Mouse (Mus musculus): Measurements from ENCODE around the gene Wdr24.
"Not testable (repeated sequence)": the region's sequence is repeated elsewhere in the genome, so short reads cannot be mapped to it uniquely, and the experiment has no call there.

Gene Wdr24

DNA sequence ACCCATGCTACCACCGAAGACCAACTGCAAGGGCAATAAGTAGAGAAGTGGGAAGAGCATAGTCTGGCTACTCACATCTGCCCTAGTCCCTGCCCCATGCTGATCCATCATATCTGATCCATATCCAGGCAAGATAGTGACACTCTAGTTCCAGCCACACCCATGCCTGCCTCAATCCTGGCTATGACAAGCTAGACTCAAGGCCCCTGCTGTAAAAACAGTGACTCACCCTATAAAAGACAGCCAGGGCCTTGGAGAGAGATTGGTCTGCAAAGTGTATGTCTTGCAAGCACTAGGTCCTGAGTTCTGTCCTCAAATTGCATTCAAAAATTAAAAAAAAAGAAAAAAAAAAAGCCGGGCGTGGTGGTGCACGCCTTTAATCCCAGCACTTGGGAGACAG is 16.9 kb upstream of the Wdr24 start:
- peak; percentile 69 to 86 for DNase-seq (ENCODE audit: inconsistent age in 2 of 2, low spot score in 1 of 2)

DNA sequence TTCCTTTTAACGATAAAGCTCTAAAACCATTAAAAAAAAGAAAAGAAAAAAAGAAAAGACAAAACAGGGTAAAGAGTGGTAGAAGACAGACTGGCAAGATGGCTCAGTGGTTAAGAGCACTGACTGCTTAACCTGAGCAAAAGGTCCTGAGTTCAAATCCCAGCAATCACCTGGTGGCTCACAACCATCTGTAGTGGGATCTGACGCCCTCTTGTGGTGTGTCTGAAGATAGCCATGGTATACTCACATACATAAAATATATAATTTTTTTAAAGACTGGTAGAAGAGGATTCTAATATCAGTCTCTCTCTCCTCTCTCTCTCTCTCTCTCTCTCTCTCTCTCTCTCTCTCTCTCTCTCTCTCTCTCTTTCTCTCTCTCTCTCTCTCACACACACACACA is 16.0 kb upstream of the Wdr24 start:
- DNase-seq (ENCODE audit: inconsistent age in 2 of 2, low spot score in 1 of 2) = not testable (repeated sequence)

DNA sequence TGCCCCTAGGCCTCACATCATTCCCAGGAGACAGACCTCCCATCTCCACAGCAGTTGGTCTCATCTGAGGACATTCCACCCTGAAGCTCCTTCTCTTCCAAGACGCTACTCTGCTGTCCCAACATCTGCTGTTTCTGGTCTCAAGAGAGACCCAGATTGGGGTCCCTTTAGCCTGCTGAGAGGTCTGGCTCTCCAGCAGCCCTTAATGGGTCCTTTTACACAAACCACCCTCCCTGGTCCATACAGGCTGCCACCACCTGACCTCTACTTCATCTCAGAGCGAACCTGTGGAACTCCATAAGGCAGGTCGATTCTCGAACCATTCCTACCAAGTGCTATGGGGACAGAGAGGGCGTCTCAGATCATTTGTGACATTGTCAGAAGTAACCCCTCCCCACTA is 15.4 kb upstream of the Wdr24 start:
- DNase-seq (ENCODE audit: inconsistent age in 2 of 2, low spot score in 1 of 2) = no peak

DNA sequence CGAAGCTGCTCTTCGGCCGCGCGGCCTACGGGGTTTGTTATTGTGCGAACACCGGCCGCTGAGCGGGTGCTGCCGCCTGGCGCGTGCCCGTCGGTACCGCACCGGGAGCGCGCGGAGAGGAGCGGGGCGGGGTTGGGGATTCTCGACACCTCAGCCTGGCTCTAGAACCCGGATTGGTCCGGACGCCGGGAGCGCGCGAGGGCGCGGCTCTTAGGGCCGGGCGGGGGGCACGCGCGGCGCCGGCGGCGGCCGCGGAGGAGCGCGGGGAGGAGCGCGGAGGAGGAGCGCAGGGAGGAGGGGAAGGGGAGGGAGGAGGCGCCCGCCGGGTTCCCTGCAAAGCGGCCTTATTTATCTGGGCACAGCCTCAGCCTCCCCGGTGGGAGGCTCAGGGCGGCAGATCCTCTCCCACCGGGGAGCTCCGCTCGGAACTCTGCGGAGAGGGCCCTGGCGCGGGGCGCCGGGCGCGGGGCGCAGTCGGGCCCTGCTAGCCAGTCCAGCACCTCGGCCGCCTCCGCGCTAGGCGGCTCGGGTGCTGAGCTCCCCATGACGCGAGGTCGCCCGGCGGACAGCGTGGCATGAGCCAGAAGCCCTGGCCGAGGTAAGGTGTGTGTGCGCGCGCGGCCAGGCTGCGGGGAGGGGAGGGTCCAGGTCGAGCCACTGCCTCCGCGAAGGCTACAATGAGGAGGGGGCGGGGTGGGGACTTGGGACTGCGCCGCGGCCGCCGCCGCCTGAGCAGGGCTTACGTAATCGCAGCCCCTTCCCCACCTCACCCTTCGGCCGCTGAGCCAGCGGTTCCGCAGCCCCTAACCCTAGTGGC is 14.4 kb upstream of the Wdr24 start, which contains the start of gene Fbxl16:
TSS of gene Fbxl16 (plus strand) at position 297 of the 817 bp plus-strand sequence.
- DNase-seq (ENCODE audit: inconsistent age in 2 of 2, low spot score in 1 of 2) = peak; percentile 93 to 95

DNA sequence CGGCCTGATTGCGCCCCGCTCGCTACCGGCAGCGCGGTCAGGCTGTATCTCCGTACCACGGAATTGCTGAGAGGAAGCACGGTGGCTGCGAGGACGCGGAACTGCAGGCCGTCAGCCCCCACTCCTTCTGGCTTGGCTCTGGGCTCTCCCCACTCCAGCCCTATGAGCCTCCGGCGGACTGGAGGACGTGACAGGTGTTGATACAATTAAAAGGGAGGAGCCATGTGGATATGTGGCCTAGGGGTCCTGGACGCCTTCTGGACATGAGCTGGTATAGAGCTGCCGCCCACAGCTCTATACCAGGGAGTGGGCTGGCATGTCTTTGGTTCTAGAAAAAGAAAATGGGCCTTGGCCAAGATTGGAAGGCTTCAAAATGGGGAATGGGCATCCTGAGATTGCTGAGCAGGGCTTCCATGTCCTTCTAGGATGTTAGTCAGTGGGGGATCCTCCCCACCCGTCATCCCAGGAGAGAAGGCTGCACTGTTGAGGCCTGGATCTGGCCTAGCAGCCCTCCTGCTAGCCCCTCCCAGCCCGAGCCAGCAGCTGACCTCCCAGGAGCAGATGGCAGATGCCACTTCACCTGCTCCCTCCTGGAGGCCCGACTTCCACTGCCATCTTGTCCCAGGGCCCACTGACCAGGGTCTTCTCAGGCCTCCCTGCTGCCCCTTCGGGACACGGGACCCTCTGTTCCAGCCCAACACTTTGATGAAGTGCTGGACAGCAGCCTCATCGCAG is 13.7 kb upstream of the Wdr24 start:
- peak; percentile 44 to 64 for DNase-seq (ENCODE audit: inconsistent age in 2 of 2, low spot score in 1 of 2)

DNA sequence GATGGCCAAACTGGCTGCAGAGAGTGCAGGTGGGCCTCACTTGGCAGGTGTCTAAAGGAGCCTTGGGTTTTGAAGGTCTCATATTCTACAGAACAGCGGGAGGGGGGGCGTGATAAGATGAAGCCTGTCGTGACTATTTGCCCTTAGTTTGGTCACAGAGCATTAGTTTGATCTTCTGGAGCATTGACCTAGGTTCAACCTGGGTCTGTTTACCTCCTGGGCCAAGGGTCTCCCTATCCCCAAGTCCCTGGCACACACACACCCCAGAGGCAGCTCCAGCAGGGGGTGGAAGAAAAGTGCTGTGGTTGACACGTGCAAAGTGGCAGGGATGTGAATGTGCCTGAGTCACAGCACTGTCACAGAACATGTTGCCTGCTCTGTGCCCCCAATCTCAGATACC is 12.5 kb upstream of the Wdr24 start:
- no peak for DNase-seq (ENCODE audit: inconsistent age in 2 of 2, low spot score in 1 of 2)

DNA sequence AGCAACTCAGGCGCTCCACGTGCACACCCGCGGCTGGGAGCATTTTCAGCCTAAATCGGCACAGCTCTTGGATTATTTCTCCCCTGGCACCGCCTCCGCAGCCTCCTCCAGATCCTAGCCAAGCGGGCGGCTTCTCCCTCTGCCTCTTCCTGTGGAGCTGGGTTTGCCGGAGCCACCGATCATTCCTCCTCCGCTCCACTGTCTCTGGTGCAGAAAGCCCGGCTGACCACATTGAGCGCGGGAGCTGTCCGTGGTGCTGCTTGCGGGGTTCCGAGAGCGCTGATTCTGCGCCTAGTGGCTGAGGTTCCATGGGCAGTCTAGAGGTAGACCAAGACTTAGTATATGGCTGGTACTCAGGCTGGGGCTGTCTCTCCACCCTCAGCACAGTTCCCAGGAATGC is 10.0 kb upstream of the Wdr24 start:
- DNase-seq (ENCODE audit: inconsistent age in 2 of 2, low spot score in 1 of 2) = peak; percentile 84 to 94

DNA sequence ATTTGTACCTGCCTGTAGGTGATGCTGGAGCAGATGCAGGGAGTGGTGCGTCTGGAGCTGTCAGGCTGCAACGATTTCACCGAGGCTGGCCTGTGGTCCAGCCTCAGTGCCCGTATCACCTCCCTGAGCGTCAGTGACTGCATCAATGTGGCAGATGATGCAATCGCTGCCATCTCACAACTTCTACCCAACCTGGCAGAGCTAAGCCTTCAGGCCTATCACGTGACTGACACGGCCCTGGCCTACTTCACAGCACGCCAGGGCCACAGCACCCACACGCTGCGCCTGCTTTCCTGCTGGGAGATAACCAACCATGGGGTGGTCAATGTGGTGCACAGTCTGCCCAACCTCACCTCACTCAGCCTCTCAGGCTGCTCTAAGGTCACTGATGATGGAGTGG is 5.8 kb upstream of the Wdr24 start:
- peak; percentile 53 to 85 for DNase-seq (ENCODE audit: inconsistent age in 2 of 2, low spot score in 1 of 2)

DNA sequence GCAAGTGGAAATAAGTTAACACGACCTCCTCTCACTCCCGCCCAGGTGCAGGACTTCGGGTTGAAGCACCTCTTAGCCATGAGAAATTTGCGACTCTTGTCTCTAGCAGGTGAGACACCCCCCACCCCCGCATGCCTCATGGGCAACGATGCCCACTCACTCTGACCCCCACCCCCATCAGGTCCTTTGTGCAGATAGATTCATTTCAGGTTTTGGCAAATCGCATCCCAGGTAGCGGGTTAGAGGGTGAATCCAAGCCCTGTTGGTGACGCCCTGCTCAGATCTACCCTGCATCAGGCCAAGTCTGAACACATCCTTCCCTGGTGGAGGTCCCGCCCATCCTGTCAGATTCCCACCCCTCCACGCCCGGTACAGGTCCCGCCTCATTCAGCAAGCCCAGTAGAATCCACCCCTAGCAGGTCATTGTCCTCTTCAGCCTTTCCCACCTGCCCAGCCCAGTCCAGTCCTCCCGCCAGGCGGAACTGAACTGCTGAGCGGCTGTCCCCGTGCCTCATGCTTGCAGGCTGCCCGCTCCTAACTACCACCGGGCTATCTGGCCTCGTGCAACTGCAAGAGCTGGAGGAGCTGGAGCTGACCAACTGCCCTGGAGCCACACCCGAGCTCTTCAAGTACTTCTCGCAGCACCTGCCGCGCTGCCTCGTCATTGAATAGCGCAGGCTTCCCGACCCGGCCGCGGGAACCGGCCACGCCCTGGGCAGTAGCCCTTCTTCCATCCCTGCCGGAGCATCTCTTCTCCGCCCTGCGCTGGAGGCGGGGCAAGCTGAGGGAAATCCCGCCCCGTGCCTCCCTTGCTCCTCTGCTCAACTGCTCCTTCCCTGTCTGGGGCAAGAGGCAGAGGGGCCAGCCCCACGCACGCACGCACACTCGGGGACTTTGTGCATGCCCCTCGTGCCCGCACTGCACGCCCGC is 4.3 kb upstream of the Wdr24 start:
- no peak for DNase-seq (ENCODE audit: inconsistent age in 2 of 2, low spot score in 1 of 2)

DNA sequence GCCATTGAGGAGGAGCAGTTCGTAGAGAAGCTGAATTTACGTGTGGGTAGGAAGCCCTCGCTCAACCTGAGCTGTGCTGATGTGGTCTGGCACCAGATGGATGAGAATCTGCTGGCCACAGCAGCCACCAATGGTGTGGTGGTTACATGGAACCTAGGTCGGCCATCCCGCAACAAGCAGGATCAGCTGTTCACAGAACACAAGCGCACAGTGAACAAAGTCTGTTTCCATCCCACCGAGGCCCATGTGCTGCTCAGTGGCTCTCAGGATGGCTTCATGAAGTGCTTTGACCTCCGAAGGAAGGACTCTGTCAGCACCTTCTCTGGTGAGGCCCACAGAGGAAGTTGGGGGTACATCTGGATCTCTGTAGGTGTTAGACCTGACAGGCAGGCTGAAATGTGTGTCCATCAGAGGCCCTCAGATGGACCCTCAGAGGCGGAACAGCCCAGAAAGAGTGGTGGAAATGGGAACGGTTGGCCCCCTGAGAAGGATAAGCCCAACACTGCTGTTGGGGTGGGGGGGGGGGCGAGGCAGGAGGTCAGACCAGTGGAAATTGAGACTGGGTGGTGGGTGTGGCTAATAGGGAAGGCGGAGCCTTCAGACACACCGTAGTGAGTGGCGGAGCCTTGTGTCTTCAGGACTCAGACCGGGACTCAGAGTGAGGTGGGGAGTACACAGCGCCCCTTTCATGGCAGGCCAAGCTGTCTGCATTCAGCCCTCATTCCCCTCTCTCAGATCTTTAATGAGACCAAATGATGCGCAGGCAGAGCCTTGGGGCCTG is 1.1 kb downstream of the Wdr24 start:
- no peak for DNase-seq (ENCODE audit: inconsistent age in 2 of 2, low spot score in 1 of 2)

DNA sequence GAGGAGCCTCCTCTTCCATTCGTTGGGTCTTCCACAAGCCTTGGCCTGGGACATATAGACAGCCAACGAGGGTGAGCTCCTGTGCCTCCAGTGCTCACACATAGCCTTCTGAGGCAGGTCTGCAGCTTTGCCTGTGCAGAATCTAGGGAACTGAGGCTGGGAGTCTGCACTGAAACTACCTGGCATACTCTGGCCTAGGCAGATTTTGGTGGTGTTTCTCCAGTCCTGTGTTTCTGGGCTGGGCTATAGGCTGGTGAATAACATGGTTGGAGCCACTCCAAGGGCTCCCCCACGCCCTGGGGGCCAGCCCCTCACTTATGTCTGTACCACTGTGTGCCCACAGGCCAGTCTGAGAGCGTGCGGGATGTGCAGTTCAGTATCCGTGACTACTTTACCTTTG is 1.9 kb downstream of the Wdr24 start:
- no peak for DNase-seq (ENCODE audit: inconsistent age in 2 of 2, low spot score in 1 of 2)

DNA sequence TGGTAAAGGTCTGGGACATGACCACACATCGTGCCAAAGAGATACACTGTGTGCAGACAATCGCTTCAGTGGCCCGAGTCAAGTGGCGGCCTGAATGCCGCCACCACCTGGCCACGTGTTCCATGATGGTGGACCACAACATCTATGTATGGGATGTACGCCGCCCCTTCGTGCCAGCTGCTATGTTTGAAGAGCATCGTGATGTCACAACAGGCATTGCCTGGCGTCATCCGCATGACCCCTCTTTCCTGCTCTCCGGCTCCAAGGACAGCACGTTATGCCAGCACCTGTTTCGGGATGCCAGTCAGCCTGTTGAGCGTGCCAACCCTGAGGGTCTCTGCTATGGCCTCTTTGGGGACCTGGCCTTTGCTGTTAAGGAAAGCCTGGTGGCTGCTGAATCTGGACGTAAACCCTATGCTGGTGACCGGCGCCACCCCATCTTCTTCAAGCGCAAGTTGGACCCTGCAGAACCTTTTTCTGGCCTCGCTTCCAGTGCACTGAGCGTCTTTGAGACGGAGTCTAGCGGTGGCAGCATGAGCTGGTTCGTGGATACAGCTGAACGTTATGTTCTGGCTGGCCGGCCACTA is 2.6 kb downstream of the Wdr24 start:
- DNase-seq (ENCODE audit: inconsistent age in 2 of 2, low spot score in 1 of 2) = peak in 1 of 2 experiments; percentile 18

DNA sequence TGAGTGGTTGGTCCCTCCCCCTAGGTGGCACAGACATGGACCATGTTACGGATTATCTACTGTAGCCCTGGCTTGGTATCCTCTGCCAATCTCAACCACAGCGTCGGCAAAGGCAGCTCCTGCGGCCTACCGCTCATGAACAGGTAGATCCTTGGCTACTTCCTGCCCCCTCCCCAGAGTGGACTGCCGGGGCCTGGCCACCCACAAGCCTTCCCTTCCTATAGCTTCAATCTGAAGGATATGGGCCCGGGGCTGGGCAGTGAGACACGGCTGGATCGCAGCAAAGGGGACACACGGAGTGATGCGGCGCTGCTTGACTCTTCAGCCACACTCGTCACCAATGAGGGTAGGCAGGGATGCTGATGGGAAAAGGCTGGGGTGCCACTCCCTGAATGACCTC is 3.6 kb downstream of the Wdr24 start:
- peak; percentile 21 to 33 for DNase-seq (ENCODE audit: inconsistent age in 2 of 2, low spot score in 1 of 2)

DNA sequence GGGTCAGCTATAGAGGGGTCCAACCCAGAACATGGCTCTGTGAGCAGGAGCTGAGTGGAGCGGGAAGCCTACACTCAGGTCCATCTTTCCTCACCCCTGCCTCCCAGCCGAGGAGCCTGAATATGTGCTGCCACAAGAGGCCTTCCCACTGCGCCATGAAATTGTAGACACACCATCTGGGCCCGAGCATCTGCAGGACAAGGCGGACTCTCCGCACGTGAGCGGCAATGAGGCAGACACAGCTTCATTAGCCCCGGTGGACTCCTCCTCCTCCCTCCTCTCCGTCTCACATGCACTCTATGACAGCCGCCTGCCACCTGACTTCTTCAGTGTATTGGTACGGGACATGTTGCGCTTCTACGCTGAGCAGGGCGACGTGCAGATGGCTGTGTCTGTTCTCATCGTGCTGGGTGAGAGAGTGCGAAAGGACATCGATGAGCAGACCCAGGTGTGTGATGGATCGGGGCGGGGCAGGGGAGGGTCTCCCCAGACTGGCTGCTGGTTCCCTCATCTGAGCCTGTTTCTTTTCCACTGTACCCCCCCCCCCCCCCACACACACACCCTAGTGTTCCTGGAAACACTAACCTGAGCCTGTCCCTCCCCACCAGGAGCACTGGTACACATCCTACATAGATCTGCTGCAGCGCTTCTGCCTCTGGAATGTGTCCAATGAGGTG is 4.3 kb downstream of the Wdr24 start:
- DNase-seq (ENCODE audit: inconsistent age in 2 of 2, low spot score in 1 of 2) = peak in 1 of 2 experiments; percentile 25

DNA sequence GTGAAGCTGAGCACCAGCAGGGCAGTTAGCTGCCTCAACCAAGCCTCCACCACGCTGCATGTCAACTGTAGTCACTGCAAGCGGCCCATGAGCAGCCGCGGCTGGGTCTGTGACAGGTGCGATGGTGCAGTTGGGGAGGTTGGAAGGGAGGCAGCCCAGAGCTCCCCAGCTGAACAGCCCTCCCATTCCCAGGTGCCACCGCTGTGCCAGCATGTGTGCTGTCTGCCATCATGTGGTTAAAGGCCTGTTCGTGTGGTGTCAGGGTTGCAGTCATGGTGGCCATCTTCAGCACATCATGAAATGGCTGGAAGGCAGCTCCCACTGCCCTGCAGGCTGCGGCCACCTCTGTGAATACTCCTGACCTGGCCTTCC is 4.8 kb downstream of the Wdr24 start:
- DNase-seq (ENCODE audit: inconsistent age in 2 of 2, low spot score in 1 of 2) = peak in 1 of 2 experiments; percentile 45

DNA sequence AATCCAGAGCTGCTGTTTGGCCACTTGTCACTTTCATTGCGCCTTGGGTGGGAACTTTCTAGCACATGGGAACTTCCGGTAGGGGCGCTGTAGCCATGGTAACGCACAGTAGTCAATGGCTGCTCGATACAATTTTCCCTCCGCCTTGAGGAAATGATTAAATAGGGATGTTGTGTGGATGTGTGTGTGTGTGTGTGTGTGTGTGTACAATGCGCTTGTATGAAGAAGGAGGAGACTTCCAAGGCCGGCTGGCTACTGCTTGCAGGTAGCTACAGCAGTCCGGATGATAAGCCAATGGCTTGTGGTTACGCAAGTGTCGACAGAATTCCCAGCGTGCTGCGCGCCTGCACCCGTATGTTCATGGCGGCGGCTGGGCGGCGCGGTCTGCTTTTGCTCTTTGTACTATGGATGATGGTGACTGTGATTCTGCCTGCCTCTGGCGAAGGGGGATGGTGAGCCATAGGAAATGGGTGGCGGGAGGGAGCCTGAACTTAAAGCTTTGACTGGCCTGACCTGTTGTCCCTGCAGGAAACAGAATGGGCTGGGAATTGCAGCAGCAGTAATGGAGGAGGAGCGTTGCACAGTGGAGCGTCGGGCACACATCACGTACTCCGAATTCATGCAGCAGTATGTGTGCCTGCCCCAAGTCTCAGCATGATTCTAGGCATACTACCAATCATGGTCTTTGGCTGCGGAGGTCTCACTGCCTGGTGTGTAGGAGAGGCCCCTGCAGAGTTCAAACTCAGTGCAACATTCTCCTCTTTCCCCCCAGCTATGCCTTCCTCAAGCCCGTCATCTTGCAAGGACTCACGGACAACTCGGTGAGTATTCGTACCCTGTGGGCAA is 5.5 kb downstream of the Wdr24 start, which contains the start of gene Jmjd8:
TSS of gene Jmjd8 (plus strand) at position 156 of the 846 bp plus-strand sequence.
- peak; percentile 82 to 95 for DNase-seq (ENCODE audit: inconsistent age in 2 of 2, low spot score in 1 of 2)

DNA sequence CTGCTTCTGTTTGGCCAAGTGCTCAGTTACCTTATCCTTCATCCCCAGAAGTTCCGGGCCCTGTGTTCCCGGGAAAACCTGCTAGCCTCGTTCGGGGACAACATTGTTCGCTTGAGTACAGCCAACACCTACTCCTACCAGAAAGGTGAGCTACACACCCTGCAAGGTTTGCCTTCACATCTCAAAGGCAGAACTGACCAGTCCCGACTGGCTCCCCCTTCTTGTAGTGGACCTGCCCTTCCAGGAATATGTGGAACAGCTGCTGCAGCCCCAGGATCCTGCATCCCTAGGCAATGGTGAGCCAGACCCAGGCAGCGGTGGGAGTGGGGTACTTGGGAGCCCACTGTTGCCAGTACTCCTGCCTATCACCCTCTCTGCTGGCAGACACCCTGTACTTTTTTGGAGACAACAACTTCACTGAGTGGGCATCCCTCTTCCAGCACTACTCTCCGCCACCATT is 6.2 kb downstream of the Wdr24 start:
- peak in 1 of 2 experiments; percentile 36 for DNase-seq (ENCODE audit: inconsistent age in 2 of 2, low spot score in 1 of 2)

DNA sequence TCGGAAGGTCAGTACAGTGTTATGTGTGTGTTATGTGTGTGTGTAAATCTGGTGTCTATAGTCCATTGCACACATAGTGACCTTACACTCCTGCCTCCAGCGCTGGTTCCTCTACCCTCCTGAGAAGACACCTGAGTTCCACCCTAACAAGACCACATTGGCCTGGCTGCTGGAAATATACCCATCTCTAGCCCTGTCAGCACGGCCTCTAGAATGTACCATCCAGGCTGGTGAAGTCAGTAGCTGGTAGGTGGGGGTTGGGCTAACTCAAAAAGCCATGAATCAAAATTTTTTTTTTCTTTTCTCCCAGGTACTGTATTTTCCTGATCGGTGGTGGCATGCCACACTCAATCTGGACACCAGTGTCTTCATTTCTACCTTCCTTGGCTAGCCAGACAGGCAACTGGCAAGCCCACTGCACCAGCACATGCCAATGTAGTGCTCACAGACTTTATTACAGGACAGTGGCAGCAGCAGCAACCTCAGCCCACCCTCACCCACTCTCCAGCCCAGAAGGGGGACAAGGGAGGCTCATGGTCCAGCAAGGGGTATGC is 6.8 kb downstream of the Wdr24 start:
- peak; percentile 12 to 59 for DNase-seq (ENCODE audit: inconsistent age in 2 of 2, low spot score in 1 of 2)
